Mouse (Mus musculus): ENCODE measurements around the gene Dlx3. TPM values are rescaled to one million over a fixed set of nuclear protein-coding genes. Genes with fewer than 3 reads are reported as not detected.

Dlx3 gene
- polyA plus RNA-seq, 1 experiment from 2014 or later: 0.11 TPM

GRCm38 (mm10) chr11:95133321-95133720 lies 13.4 kb downstream of the Dlx3 start:
- DNase-seq (no peak), ATAC-seq (ENCODE audit: insufficient read depth) (no peak)
- Histone ChIP-seq H3K36me3 (ENCODE audit: insufficient read depth) (no peaks in the 10 kb centered on the region), H3K9ac (no peak overlapping the region), H3K27ac (ENCODE audit: low read depth) (no peak overlapping the region), H3K4me2 (no peak overlapping the region), H3K27me3 (ENCODE audit: insufficient read depth, low read length) (peaks cover 13% of the 10 kb centered on the region), H3K4me1 (ENCODE audit: insufficient read depth) (no peaks in the 10 kb centered on the region), H3K9me3 (ENCODE audit: low read depth, low read length) (no peaks in the 10 kb centered on the region), H3K4me3 (ENCODE audit: low read depth, low read length) (no peak overlapping the region)
- 68% methylated on average over 6 of the region's 6 CpGs for WGBS
- TF ChIP-seq CTCF (IDR thresholded peaks at IDR 0.05; ENCODE audit: low read depth): no peak

- WGBS: 14% methylated on average over 6 of the region's 6 CpGs
- Histone ChIP-seq H3K27me3 (ENCODE audit: insufficient read depth, low read length) (peaks cover 50% of the 10 kb centered on the region), H3K4me2 (no peak overlapping the region), H3K4me3 (ENCODE audit: low read depth, low read length) (no peak overlapping the region), H3K4me1 (ENCODE audit: insufficient read depth) (no peaks in the 10 kb centered on the region), H3K27ac (ENCODE audit: low read depth) (no peak overlapping the region), H3K9me3 (ENCODE audit: low read depth, low read length) (no peaks in the 10 kb centered on the region), H3K36me3 (ENCODE audit: insufficient read depth) (no peaks in the 10 kb centered on the region), H3K9ac (no peak overlapping the region)
- TF ChIP-seq CTCF (IDR thresholded peaks at IDR 0.05; ENCODE audit: low read depth): no peak
- ATAC-seq (ENCODE audit: insufficient read depth) (no peak), DNase-seq (no peak)
These were observed 17.4 kb downstream of the Dlx3 start for GRCm38 (mm10) chr11:95137281-95137680.

GRCm38 (mm10) chr11:95139871-95140270 lies 20.0 kb downstream of the Dlx3 start:
- no peak overlapping the region for H3K4me2 ChIP-seq
- WGBS: 67% methylated on average over 5 of the region's 5 CpGs

GRCm38 (mm10) chr11:95142258-95142657 lies 22.3 kb downstream of the Dlx3 start:
- no peak for TF ChIP-seq CTCF (IDR thresholded peaks at IDR 0.05; ENCODE audit: low read depth)
- Histone ChIP-seq H3K27me3 (ENCODE audit: insufficient read depth, low read length) (peaks cover 100% of the 10 kb centered on the region), H3K4me1 (ENCODE audit: insufficient read depth) (no peaks in the 10 kb centered on the region; the same call in none of the 2 replicates), H3K4me3 (ENCODE audit: low read depth, low read length) (no peak overlapping the region), H3K36me3 (ENCODE audit: insufficient read depth) (no peaks in the 10 kb centered on the region), H3K9me3 (ENCODE audit: low read depth, low read length) (no peaks in the 10 kb centered on the region), H3K4me2 (no peak overlapping the region), H3K27ac (ENCODE audit: low read depth) (no peak overlapping the region), H3K9ac (no peak overlapping the region)
- ATAC-seq (ENCODE audit: insufficient read depth) (no peak), DNase-seq (no peak)
- 16% methylated on average over 10 of the region's 10 CpGs for WGBS

More at GRCm38 (mm10) chr11:95139871-95140270, 20.0 kb downstream of the Dlx3 start:
- Histone ChIP-seq H3K4me3 (ENCODE audit: low read depth, low read length) (no peak overlapping the region), H3K36me3 (ENCODE audit: insufficient read depth) (no peaks in the 10 kb centered on the region), H3K9me3 (ENCODE audit: low read depth, low read length) (no peaks in the 10 kb centered on the region), H3K9ac (no peak overlapping the region), H3K27ac (ENCODE audit: low read depth) (no peak overlapping the region), H3K27me3 (ENCODE audit: insufficient read depth, low read length) (peaks cover 76% of the 10 kb centered on the region), H3K4me1 (ENCODE audit: insufficient read depth) (no peaks in the 10 kb centered on the region)
- ATAC-seq (ENCODE audit: insufficient read depth) (no peak), DNase-seq (no peak)
- no peak for TF ChIP-seq CTCF (IDR thresholded peaks at IDR 0.05; ENCODE audit: low read depth)

- H3K27me3 ChIP-seq (ENCODE audit: insufficient read depth, low read length): peaks cover 100% of the 10 kb centered on the region
- H3K4me3 ChIP-seq (ENCODE audit: low read depth, low read length): peak overlapping the region; percentile 17
- peak; percentile 75 for DNase-seq
These were observed 23.2 kb downstream of the Dlx3 start for GRCm38 (mm10) chr11:95142980-95143575.

GRCm38 (mm10) chr11:95143663-95144062 lies 23.7 kb downstream of the Dlx3 start:
- H3K9ac ChIP-seq: no peak overlapping the region
- H3K4me1 ChIP-seq (ENCODE audit: insufficient read depth): no peaks in the 10 kb centered on the region; the same call in none of the 2 replicates
- WGBS: 10% methylated on average over 4 of the region's 4 CpGs
- H3K9me3 ChIP-seq (ENCODE audit: low read depth, low read length): no peaks in the 10 kb centered on the region
- no peak overlapping the region for H3K4me3 ChIP-seq (ENCODE audit: low read depth, low read length)
- peaks cover 100% of the 10 kb centered on the region for H3K27me3 ChIP-seq (ENCODE audit: insufficient read depth, low read length)
- DNase-seq: no peak
- TF ChIP-seq CTCF (IDR thresholded peaks at IDR 0.05; ENCODE audit: low read depth): no peak
- ATAC-seq (ENCODE audit: insufficient read depth): no peak
- no peak overlapping the region for H3K4me2 ChIP-seq
- no peaks in the 10 kb centered on the region for H3K36me3 ChIP-seq (ENCODE audit: insufficient read depth)
- no peak overlapping the region for H3K27ac ChIP-seq (ENCODE audit: low read depth)

More at GRCm38 (mm10) chr11:95142980-95143575, 23.2 kb downstream of the Dlx3 start:
- no peak overlapping the region for H3K9ac ChIP-seq
- H3K27ac ChIP-seq (ENCODE audit: low read depth): no peak overlapping the region
- H3K4me2 ChIP-seq: peak overlapping the region; percentile 26; the same call in 1 of the 2 replicates
- no peak; the same call in 1 of the 2 replicates for ATAC-seq (ENCODE audit: insufficient read depth)
- whole genome bisulfite sequencing: 5% methylated on average over 39 of the region's 39 CpGs
- no peaks in the 10 kb centered on the region for H3K9me3 ChIP-seq (ENCODE audit: low read depth, low read length)
- H3K36me3 ChIP-seq (ENCODE audit: insufficient read depth): no peaks in the 10 kb centered on the region
- H3K4me1 ChIP-seq (ENCODE audit: insufficient read depth): no peaks in the 10 kb centered on the region; the same call in none of the 2 replicates
- TF ChIP-seq CTCF (IDR thresholded peaks at IDR 0.05; ENCODE audit: low read depth): no peak

- H3K4me2 ChIP-seq: peak overlapping the region; percentile 95
- no peak overlapping the region for H3K9ac ChIP-seq
- no peaks in the 10 kb centered on the region for H3K9me3 ChIP-seq (ENCODE audit: low read depth, low read length)
- ATAC-seq (ENCODE audit: insufficient read depth) (no peak), DNase-seq (no peak)
- H3K4me3 ChIP-seq (ENCODE audit: low read depth, low read length): peak overlapping the region; percentile 48
- H3K36me3 ChIP-seq (ENCODE audit: insufficient read depth): no peaks in the 10 kb centered on the region
- no peaks in the 10 kb centered on the region; the same call in none of the 2 replicates for H3K4me1 ChIP-seq (ENCODE audit: insufficient read depth)
- no peak for TF ChIP-seq CTCF (IDR thresholded peaks at IDR 0.05; ENCODE audit: low read depth)
- peaks cover 100% of the 10 kb centered on the region for H3K27me3 ChIP-seq (ENCODE audit: insufficient read depth, low read length)
- WGBS: 13% methylated on average over 9 of the region's 9 CpGs
- H3K27ac ChIP-seq (ENCODE audit: low read depth): no peak overlapping the region
These were observed 24.4 kb downstream of the Dlx3 start for GRCm38 (mm10) chr11:95144091-95144945.

All from lung, embryonic 14.5 days (tissue).